Mouse (Mus musculus) neural tube, embryonic 10.5 days (tissue): Measurements from ENCODE around the gene Dcps.

ENCODE experiments used
- DNase-seq: peaks from one replicate; pipeline ENCODE4 v3.0.0-alpha.2; 2017; ENCODE audit warnings: low spot score; ENCODE audit errors: extremely low spot score

Dcps gene

DNA sequence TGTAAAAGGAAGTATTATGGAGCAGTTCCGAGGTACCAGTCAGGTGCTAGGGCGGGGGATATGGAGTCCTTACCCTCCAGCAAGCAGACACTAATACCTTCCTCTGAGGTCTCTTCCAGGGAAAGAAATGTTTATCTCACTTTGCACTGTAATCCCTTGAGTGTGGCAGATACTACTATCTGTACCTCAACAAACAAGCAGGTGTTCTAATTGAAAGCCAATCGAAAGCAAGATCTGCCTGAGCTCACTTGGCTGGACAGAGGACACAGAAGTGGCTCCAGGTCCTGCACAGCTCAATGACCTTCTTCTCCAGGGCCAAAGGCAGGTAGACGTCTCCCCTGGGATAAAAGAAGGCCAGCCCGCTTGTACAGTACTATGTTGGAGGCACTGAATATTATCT is 65.8 kb downstream of the Dcps start:
- DNase-seq = no peak

DNA sequence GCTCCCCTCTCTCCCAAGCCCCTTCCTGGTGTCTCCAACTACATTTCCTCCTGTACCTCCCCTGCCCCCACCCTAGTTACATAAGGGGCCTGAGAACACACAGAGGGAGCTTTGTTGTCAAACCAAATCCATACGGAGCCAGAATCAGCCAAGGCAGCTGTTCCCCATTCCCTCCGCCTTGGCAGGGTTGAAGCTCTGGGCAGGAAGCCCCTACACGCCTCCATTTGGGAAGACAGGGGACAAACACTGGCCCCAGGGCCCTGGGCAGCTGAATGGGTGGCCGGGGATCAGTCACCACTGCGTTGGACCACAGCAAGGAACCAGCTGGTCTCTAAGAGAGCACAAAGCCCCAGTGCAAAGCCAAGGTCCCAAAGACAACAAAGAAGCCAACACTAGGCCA is 66.9 kb downstream of the Dcps start:
- DNase-seq = no peak

DNA sequence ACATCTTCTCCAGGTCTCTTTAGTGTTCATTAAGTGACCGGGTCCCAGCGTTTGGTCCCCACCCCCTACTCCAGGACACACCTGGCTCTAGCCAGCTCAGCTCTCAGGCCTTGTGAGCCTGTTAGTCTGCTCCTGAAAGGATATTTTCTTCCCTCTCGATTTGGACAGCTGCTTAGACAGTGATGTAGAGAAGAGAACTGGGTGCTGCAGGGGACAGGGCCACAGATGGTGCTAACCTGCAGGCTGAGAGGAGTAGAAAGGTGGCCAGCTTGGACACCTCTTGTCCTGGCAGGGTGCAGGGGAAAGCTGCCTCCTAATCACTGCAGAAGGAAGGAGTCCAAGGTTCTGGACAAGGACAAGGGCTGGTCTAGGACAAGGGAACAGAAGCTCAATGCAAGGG is 67.8 kb downstream of the Dcps start:
- DNase-seq = no peak

DNA sequence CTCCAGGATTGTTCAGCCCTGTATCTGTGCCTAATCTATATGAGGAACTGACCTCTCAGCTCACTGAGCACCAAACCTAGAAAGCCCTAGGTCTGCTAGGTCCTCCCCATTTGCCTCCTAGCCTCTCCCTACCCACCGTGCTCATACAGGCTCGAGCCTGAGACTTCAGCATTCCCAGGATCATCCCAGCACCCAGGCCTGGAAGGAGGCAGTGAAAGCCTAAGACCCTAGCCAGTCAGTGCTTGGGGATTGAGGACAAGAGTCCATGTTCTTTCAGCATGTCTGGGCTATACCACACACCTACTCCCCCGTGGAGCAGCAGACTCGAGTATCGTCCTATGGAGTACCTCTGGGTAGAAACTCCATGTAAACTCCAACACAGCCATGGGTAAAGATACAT is 68.5 kb downstream of the Dcps start:
- no peak for DNase-seq

DNA sequence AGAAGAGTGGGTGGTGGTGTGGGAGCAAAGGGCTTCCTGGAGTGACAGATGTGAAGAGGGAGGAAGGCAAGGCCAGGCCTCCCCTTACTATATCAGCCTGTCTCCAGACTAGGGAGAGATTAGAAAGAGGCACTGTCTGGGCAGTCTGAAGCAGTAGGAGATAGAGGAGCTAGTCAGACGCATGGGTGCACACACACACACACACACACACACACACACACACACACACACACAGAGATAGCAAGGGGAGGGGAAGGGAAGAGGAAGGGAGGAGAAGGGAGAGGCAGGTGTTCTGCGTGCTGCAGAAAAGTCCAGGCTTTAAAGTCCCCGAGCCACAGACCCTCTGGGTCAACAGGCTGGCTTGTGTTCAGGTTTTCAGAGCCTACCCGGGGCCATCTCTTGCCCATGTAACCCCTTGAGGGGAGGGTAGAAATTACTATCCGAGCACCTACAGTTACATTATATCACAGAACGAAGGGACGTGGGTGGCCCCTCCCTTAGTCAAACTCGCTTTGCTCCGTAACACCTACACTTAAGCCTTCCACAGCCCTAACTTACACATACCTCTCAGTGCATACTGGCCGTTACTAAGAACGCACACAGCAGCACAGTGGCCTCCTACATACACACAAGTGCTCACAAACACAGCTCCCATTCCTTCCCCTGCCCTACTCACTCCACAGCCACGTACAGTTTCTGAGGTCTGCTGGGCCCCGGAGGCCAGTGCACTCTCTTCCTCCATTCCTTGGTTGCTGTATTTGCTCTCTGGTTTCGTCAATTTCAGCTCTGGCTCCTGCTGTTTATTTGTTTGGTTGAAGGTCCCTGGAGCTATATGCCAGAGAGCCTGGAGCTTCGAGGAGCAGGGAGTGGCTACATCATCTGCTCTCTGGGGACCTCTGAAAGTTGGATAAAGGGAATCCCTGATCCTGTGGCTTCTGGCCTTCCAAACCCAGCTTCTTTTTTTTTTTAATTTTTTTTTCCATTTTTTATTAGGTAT is 69.7 kb downstream of the Dcps start:
- no peak for DNase-seq

DNA sequence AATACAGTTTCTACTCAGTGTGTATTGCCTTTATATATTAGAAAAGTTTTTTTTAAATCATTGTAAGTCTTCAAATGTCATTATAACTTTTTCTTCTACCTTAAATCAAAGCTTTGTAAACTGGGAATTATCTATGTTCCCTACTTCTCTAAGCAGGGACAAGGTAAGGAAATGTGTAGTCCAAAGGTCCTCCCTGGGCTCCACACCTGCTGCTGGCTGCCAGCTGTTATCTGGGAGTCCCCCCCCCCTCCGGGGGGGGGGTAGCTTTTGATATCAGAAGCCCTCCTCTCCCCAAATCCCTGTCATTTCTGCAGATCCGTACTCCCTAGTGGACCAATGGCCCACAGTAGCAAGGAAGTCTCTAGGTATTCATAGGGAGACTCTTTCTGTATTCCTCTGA is 70.4 kb downstream of the Dcps start:
- no peak for DNase-seq

DNA sequence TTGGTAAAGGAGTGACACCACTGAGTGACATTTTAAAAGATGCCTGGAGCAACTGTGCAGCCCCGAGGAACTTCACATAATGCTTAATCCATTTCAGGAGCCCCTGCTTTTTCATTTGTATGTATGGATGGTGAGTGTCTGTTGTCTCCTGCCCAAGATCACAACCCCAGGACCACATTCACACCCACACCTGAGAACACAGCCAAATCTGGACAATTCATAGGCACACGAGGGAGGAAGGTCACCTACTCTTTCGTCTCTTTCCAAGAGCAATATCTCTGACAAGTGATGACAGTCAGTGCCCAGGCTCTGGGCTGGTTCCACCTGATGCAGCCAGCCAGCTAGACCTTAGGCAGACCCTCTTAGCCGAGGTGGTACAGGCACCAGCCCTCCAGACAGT is 71.2 kb downstream of the Dcps start:
- no peak for DNase-seq

DNA sequence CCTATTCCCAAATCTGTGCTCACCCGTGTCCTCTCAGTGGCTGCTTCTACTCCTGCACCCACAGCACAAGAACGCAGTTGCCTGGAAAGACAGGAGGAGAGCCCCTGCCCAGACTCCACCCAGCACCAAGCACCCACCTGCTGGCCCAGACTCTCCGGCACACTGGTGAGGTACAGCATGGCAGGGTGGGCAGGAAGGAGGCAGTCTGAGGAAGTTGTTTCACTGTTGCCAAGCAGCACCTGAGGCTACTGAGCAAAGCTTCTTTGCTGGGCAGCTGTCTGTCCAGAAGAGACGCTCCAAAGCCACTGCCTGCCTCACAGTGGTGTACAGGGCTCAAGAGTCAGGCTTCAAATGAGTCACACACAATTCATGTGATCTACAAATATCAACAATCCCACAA is 77.1 kb downstream of the Dcps start:
- DNase-seq = no peak

DNA sequence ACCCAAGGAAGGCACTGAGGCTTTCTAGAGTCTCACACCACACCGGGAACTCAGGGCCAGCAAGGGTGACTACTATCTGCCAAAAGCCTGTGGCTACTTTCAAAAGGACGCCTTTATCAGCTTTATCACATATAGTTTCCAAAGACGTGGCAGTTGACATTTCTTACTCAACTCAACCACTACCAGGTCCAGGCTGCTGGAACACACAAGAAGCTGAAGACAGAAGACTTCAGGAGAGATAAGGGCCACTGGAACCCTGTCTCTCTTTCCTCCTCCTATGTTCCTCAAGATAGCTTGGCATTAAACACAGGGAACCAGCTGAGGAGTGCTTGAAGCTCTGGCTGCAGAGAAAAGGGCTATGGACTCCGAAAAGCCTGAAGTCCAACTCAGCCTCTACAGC is 78.0 kb downstream of the Dcps start:
- no peak for DNase-seq

DNA sequence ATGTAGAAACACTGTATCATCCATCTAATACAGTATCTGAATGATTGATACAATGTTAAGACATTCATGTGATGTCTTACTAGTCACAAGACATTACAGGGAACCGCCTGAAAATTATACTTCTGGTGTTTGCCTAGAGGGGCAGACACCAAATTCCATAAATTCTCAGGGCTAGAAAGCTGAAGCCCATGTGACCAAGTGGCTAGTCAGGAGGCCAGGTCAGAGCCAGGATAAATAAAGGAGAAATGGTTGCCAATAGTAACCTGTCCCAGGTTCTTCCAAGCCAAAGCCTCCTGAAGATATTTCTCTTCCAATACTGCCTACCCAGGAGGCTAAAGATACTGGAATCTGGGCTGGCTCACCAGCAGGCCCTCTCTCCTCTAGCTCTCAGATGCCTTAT is 80.1 kb downstream of the Dcps start:
- DNase-seq = no peak

DNA sequence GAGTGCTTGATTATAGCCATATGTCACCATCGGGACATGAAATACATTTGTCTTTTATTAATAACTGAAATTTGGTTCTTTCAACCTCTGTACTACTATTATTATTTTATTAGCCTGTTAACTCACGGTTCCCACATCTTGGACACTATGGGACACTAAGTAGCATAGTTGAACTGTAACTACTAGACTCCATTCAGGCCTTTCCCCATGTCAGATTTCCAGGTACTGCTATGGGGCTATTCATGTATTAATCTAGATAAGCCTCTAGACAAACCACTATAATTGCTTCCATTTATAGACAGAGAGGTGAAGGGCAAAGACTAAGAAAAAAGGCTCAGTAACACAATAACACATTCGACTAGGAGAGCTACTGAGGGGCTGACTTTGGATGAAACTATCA is 82.5 kb downstream of the Dcps start:
- no peak for DNase-seq

DNA sequence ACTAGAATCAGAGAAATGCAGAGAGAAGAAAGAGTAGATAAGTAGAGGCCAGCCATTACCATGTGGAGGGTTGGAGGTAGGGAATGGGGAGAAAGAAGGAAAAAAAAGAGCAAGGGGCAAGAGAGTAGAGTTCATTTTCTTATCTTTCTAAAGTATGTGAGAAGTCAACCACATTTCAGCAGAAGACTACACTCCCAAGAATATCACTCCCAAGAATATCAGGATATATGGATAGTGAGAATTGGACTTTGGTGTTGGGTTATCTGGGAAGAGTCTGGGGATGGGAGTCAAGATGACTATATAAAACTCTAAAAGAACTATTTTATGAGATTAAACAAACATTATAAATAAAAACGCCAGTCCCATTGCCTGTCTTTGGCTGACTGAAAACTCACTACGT is 83.0 kb downstream of the Dcps start:
- no peak for DNase-seq
